Mouse (Mus musculus) embryo, embryonic 10.5 days (tissue): ENCODE measurements around the gene Lpgat1.

Source experiments
- DNase-seq: peaks from one replicate; pipeline ENCODE4 v3.0.0-alpha.2; 2015; ENCODE audit warnings: low spot score

Gene Lpgat1

DNA sequence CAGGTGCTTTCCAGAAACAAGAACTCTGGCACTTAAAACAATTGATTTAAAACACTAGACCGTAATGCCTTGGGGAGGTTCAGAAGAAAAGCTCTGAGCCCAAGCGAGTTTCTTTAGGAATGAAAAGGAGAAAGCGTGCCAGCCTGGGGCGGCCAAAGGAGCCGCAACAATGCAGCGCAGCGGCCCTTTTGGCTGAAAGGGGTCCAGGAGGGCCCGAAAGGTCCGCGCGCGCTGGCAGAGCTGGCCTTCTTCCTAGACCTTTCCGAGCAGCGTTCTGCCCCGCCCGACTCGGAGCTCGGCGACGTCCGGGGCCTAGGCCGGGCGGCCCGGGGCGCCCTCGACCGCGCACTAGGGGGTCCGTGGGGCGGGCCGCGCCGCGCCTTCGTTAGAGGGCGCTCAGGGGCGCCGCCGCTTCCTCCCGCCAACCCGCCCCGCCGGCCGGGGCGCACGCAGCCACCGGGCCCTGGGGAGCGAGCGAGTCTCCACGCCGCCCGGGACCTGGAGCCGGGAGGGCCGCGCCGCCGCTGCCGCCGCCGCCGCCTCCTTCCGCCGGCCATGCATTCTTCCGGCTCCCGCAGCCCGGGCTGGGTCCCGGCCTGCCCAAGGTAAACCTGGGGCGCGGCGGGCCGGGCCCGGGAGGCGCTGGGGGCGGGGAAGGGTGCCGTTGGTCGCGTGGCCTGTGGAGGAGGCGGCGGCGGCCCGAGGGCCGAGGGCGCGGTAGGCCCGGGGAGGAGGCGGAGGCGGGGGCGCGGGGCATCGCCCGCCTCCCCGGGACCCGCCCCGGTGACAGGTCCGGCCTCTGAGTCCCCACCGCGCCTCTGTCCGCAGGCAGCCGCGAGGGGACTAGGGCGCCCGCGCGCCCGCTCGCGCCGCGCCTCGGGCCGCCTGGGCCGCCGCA lies at the start of gene Lpgat1:
Gene Lpgat1, plus strand, starts transcription at position 234 of the 898 bp plus-strand sequence.
- peak; percentile 74 for DNase-seq

DNA sequence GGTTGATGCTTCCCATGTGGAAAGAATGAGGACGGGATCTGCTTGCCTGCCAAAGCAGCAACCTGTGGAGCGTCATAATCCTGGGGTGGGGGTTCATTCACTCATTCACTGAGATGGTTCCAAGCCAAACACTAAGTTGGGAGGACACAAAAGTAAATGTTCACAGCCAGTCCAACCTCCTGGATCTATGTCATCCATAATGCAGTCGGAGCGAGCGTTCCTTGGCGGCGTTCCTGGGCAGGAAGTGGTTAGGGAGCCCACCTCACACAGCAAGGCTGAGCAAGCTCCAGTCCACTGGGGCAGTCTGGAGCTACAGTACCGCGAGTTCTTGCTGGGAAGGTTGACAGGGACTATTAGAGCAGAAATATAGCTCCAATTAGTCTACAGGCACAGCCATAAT lies 49.6 kb upstream of the Lpgat1 start:
- DNase-seq: no peak

DNA sequence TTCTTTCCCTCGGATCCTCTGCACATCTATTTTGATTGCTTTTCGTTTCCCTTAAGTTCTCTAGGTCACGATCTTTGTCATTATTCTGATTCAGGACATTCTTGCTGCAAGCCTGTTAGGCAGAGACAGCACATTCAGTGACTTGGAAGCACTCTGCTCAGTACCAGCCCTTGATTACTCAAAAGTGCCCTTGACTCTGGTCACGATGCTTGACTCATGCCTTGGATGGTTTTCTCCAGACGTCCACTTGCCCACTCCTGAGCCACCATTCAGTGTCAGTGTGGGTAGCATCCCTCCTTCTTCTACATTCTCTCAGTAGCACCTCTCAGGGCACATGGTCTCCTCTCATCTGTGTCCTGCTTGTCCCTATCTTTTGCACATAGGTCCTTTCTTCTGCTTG lies 43.6 kb upstream of the Lpgat1 start:
- no peak for DNase-seq

DNA sequence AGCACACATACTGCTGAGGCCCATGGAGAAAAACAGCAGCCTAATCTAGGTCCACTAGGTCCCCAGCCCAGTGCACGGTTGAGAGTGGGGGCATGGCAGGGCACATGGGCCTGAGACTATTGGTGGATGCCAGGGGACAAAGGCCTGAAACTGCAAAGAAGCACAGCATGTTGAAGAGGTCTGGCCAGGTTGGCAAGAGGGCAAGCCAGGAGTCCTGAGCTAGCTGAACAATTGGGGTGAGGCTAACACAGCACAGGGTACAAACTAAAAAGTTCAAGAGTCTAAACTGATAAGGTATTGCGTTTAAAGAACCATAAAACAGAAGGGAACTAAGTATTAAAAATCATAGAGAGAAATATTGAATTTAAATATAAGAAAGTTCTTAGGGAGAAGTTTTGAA lies 36.0 kb upstream of the Lpgat1 start:
- no peak for DNase-seq

DNA sequence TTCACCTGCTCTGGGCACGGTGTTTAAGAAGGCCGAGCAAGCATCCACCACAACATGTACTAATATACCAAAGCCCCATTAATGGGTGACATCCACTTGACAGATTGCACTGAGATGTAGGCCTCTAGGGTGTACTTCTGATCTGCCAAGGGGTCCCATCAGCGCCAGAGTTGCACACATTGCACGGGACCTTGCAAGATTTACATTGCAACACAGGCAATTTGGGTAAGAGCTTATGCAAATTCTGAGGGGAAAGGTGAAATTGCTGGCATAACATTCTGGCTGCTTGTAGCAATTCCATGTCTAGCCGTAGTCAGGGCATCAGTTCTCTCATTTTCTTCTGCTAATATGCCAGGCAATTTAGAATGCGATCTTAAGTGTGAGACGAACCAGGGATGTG lies 30.1 kb upstream of the Lpgat1 start:
- no peak for DNase-seq

DNA sequence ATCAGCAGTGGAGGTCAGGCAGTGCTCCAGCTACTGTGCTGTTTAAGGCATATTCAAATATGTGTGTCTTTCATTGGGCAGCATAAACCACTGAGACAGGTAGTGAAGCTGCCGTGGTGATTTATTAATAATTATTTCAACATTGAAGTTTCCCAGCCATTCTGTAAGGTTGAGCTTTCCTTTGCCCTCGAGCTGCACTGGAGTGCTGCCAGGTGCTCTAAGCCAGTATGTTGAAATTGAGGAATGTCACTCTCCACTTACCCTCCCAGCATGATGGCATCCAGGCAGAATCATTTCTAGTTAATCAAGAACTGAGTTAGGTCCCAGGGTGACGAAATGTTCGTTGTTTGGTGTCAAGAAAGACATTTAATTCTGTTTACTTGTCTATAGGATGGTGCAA lies 24.4 kb upstream of the Lpgat1 start:
- no peak for DNase-seq

DNA sequence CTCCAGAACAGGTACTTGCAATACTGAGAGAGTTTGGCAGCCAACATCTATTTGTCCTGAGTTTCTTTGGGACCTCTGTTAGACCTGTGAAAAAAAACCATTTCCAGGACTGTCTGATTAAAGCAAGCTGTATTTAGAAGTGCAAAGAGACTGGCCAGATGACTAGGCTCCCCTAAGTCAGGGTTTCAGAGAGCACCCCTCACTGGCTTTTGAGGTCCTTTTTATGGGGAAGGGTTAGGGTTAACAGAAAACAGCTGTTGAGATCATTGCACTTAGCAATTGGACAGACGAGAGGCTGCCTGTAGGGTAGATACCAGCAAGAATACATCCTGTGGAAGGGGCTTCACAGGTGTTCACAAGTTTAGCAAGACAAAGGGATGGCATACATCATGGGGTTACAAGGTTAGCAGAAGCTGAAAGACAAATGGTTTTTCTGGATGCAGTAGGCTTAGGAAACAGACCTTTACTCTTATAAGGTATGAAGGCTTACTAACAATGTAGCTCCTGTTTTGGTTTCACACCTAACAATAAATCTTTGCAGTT lies 19.3 kb upstream of the Lpgat1 start:
- peak; percentile 47 for DNase-seq

DNA sequence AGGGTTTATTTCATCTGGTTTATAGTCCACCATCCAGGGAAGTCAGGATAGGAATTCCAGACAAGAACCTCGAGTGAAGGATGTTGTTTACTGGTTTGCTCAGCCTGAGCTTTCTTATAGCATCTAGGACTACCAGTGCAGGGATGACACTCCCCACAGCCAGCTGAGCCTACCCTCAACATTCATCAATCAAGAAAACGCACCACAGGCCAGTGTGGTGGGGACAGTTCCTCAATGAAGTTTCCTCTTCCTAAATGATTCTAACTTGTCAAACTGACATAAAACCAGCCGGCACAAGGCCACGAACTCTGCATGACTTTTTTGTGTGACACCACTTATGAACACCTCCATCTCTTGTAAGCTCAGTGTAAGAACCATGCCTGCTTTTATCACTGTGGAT lies 13.1 kb upstream of the Lpgat1 start:
- no peak for DNase-seq

DNA sequence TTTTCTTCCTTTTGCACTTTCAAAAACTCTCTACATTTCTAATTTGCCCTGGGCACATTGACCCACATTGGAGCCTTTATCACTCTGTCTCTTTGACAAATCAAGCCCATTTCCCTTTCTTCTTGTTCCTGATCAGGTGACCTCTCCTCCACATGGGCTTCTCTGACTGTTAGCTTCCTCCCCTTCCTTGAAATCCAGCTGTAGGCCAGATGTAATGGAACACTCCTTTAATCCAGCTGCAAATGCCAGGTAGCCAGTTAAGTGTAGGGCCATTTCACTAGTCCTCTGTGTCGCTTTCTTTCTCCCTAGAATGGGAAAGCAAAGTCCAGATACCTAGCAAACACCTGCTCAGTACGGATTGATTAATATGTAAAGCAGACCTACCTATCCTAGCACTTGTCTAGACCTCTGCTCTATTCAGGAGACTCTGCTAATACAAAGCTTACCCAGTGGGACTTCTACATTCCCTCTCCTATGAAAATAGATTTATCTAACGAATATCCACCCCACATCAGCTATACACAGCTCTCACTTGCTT lies 11.0 kb upstream of the Lpgat1 start:
- no peak for DNase-seq

DNA sequence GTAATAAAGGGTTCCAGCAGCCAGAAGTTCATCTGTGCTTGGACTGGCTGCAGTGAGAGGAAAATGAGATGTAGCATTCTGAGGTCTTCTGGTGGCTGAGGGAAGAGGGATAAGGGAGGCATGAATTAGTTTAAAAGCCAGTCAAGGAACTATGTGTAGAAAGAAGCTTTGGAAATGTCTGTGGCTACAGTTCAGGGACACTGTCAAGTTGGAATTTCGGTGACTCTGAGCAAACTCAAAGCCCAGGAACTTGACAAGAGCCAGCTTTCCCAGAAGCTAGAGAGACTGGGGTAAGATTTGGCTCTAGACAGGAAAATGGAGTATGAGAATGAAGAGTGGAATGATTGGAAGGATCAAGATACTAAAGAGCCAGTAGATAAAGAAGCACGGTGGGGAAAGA lies 7.8 kb upstream of the Lpgat1 start:
- no peak for DNase-seq

DNA sequence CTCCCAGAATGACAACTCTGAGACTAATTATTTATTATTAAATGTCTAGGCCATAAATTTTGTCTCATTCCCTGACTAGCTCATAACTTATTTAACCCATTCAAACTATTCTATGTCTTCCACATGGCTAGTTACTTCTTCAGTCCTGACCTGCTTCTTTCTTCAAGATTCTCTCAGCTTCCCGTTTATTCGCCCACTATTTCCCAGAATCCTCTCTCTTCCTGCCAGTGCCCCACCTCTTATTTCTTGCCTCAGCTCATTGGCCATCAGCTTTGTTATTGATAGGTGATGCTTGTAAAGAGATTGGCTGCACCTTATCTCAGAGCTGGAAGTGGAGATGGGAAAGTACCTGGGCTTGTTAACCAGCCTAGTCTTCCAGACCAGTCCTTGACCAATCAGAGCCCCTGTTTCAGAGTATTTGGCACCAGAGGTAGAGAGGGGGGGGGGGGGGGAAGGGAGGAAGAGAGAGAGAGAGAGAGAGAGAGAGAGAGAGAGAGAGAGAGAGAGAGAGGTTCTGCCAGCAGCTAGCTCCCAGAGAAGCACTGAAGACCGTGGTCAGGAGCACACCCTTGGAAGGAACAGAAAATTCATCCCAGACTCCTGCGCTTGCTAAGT lies 5.3 kb upstream of the Lpgat1 start:
- DNase-seq: no peak

DNA sequence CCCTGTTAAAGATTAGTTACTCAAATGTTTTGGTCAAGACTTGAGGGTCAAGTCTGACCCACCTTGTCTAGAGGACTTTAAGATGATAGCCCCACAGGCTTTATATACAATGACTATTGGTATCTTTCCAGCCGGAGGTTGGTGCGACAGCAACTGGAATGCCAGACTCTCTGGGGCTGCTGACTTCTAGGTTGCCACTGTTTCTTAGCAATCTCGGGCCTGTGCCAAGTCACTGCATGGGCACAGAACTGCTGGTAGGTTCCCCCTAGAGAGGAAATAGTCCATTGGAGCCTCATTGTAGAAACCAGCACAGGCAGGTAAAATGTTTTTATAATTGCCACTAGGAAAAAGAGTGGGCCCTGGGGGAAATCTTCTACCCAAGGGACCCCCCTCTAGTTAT lies 3.8 kb upstream of the Lpgat1 start:
- no peak for DNase-seq

DNA sequence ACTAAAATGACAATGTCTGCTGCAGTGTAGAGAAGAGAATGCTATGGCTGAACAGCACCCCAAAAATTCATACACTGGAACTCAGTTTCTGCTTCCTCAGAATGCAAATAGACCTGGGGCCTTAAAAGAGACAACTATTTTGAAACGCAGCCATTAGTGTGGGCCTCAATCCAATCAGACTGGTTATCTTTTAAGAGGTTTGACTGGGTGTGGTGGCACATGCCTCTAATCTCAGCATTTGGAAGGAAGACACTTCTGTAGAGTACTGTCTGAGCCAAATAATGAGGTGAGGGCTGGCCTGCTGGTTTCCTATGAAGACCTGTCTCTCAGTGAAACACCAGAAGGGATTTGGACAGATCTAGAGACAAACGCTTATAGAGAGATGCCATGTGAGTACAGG lies 2.5 kb upstream of the Lpgat1 start:
- DNase-seq: no peak

DNA sequence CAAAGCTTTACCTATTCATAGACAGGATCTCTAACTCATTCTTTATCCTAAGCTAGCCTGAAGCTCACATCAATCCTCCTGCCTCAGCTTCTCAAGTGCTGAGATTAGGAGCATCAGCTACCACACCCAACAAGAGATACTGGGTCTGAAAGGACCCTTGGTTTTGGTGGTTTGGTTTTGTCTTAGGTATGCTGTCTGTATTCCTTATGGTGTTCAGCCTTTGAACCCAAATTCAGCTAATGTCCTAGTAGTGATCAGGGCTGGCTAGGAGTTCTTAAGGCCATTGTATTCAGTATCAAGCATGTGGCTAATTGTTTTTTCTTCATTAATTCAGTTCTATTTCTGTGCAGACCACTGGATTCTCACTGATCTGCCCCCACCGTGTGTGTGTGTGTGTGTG lies 493 bp upstream of the Lpgat1 start:
- no peak for DNase-seq

DNA sequence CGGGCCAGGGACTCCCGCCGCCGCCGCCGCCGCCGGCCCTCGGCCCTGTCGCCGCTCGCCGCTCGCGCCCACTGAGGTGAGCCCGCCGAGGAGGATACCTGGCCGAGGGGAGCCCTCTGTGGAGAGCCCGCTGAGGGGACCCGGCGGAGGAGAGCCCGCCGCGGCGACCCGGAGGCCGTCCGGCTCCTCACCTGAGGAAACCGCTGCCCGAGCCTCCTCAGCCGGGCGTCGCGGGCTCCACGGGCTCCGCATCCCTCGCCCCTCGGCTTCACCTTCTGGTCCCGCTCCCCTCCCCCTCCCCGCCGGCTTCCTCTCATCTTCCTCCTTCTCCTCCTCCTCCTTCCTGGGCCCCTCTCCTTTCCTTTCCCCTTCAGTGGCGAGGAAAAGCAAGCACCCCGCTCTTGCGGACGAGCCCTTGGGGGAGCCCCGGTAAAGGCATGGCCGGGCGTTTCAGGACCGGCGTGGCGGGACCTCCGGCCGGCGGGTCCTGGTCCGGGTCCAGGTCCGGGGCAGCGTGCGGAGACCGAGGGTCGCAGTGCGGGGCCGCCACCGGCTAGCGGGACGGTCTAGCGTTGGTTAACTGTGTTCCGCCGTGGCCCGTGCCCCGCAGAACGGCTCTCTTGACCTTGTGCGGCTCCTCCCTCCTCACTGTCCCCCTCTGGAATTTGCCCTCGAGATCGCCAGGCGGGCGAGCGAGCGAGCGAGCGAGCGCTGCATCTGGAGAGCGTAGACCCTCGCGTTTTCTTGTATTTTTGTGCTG lies 1.1 kb downstream of the Lpgat1 start:
- DNase-seq: peak; percentile 75

DNA sequence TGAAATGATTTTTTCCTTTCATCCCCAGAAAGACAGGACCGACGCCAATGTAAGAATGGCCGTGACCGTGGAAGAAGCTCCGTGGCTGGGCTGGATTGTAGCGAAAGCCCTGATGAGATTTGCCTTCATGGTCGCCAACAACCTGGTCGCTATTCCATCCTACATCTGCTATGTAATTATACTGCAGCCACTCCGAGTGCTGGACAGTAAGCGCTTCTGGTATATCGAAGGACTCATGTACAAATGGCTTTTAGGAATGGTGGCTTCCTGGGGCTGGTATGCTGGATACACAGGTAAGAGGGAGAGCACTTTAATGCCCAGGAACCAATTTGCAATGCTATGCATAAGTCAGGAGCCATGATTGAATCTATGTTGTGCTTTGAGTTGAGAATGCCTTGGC lies 1.7 kb downstream of the Lpgat1 start:
- no peak for DNase-seq

DNA sequence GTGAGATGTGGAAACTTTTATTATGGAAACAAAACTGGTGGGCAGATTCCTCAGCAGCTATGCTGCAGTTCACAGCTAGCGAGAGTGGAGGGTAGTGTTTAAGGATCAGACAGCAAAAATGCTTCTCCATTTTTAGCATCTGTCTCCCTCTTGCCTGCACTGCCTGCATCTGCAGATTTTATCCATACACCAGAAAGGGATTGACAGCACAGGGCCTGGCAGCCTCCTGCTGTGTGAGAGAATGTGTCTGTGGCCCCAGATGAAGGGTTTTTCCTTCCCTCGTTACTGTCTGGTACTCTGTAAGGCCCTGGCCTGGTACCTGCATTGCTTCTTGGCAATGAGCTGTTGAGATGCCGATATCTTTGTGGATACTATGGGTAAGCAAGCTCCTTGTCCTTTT lies 2.8 kb downstream of the Lpgat1 start:
- no peak for DNase-seq

DNA sequence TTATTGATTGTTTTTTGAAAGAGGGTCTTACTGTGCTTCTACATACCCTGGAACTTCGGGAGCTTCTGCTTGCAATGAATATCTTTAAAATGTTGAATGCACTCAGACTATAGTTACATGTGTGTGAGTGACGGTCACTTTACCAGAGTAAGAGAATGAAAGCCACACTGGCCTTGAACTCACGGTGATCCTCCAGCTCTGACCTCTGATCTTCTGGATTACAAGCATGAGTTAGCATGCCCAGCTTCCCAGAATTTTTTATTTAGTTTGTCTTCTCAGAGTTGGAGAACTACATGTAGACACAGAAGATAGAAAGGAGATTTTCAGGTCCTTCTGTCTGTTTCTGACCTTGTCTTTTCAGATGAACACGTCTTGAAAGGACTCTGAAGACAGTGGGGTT lies 5.1 kb downstream of the Lpgat1 start:
- DNase-seq: no peak

DNA sequence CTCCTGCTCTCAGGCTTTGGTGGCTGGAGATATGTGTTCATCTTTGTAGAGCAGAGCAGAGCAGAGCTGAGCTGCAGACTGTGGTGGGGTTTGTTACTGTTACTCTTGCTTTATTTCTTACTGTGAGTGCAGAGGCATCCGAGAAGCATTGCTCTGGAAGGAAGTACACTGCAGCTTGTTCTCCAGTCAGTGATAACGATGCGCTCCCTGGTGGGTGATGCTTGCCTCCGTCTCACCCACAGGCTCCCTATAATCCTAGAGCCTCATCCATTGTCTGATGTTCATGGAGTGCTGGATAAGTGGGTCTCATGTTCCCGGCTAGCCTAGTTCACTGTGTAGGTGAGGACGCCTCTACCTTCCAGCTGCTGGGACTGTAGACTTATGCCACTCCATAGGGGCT lies 6.0 kb downstream of the Lpgat1 start:
- DNase-seq: no peak

DNA sequence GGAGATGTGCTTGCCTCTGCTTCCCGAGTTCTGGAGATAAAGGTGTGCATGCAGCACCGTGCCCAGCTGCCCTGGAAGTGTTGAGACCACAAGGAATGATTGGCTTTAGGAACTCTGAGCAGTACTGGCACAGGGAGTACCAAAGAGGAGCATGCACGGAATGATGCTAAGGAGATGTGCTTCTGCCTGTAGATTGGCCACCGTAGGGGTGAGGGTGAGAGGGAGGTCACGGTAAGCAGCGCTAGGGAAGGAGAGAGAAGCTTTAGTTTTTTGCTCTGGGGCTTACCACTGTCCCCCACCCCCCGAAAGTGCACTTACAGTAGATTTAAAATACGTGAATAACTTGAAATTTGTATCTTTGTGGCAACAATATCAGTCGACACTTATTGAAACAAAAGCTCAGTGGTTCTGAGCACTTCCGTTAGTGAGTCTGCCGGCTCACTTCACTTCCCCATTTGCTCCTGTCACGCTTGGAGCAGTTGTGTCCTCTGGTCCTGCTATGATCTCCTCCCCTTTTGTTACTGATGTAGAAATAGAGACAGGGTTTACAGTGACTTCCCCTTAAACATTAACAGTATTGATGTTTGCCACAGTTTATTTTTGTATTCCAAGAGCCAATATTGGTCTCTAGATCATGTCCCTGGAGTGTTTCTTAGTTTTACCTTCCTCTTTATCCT lies 6.9 kb downstream of the Lpgat1 start:
- DNase-seq: no peak

DNA sequence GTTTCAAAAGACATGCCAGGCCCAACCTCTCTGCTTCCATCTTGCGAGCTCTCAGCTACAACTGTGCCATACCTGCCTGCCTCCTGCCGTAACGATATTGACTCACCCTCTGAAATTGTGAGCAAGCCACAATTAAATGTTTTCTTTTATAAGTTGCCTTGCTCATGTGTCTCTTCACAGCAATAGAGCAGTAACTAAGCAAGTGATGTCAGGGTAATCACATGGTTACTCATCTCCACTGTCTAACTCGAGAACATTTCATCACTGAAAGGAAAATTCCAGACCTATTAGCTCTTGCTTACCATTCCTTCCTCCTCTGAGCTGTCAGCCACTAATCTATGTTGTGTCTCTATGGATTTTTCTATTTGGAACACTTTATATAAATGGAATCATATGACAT lies 15.0 kb downstream of the Lpgat1 start:
- no peak for DNase-seq

DNA sequence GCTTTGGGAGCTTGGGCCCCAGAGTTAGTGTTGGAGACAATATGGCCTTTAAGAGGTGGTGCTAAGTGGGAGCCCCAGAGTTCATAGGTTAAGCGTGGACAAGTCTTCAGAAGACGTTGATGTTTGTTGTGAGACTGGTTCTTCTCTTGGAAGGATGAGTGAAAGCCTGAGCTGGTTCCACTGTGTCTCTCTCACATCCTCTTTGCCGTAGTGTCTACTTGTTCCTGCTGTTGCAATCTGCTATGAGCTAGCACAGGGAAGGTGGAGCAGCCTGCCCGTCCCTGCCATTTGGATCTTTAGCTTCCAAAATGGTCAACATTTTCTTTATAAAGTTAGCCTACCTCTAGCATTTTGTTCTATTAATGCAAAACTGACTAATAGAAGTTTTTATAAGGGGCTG lies 16.2 kb downstream of the Lpgat1 start:
- no peak for DNase-seq
